Mouse (Mus musculus): ENCODE measurements around the gene Rtp3. TPM values are rescaled to one million over a fixed set of nuclear protein-coding genes. Genes with fewer than 3 reads are reported as not detected.

Rtp3 gene
- polyA plus RNA-seq (2016; fragmentation: Nextera tagmentation; extraction: Ambion mirVana): 0.14 TPM in 1 of 2 replicates, not detected in the other

GRCm38 (mm10) chr9:110990204-110990603, at the start of gene Rtp3:
Gene Rtp3, minus strand, starts transcription at chr9:110990583.
- H3K4me3 ChIP-seq: no peak within 1 kb of the TSS
- 74% methylated on average over 6 of the region's 6 CpGs for WGBS
- H3K27me3 ChIP-seq (ENCODE audit: insufficient read depth, poor library complexity, severe bottlenecking): no peaks in the 10 kb centered on the region
- no peak within 1 kb of the TSS for H3K27ac ChIP-seq
- 0 out of 2 replicates have a peak, but pooled peaks cover 3% of the 10 kb centered on the region for H3K9me3 ChIP-seq
- 0 out of 2 replicates have a peak, but pooled peaks cover 7% of the 10 kb centered on the region for H3K4me1 ChIP-seq (replicated peaks)
- no peaks in the 10 kb centered on the region for H3K36me3 ChIP-seq
- DNase-seq (ENCODE audit: low spot score): no peak

GRCm38 (mm10) chr9:111039966-111040365, 49.6 kb upstream of the Rtp3 start:
- no peaks in the 10 kb centered on the region for H3K36me3 ChIP-seq
- WGBS: 84% methylated on average over 4 of the region's 4 CpGs

GRCm38 (mm10) chr9:111033717-111034116, 43.3 kb upstream of the Rtp3 start:
- no peaks in the 10 kb centered on the region for H3K9me3 ChIP-seq
- no peaks in the 10 kb centered on the region for H3K36me3 ChIP-seq
- no peak for DNase-seq (ENCODE audit: low spot score)
- H3K4me3 ChIP-seq: no peak overlapping the region
- H3K27me3 ChIP-seq (ENCODE audit: insufficient read depth, poor library complexity, severe bottlenecking): no peaks in the 10 kb centered on the region
- no peak overlapping the region for H3K27ac ChIP-seq
- no peaks in the 10 kb centered on the region for H3K4me1 ChIP-seq (replicated peaks)
- 86% methylated on average over 4 of the region's 4 CpGs for WGBS

More at GRCm38 (mm10) chr9:111039966-111040365, 49.6 kb upstream of the Rtp3 start:
- Histone ChIP-seq H3K27ac (no peak overlapping the region), H3K9me3 (no peaks in the 10 kb centered on the region), H3K4me1 (replicated peaks) (no peaks in the 10 kb centered on the region), H3K4me3 (no peak overlapping the region), H3K27me3 (ENCODE audit: insufficient read depth, poor library complexity, severe bottlenecking) (no peaks in the 10 kb centered on the region)
- no peak for DNase-seq (ENCODE audit: low spot score)

- Histone ChIP-seq H3K9me3 (no peaks in the 10 kb centered on the region), H3K36me3 (no peaks in the 10 kb centered on the region), H3K4me1 (replicated peaks) (no peaks in the 10 kb centered on the region), H3K4me3 (no peak overlapping the region), H3K27ac (no peak overlapping the region), H3K27me3 (ENCODE audit: insufficient read depth, poor library complexity, severe bottlenecking) (no peaks in the 10 kb centered on the region)
- 89% methylated on average over 10 of the region's 10 CpGs for WGBS
- no peak for DNase-seq (ENCODE audit: low spot score)
Measured at GRCm38 (mm10) chr9:111026791-111027190, 36.4 kb upstream of the Rtp3 start.

DNA sequence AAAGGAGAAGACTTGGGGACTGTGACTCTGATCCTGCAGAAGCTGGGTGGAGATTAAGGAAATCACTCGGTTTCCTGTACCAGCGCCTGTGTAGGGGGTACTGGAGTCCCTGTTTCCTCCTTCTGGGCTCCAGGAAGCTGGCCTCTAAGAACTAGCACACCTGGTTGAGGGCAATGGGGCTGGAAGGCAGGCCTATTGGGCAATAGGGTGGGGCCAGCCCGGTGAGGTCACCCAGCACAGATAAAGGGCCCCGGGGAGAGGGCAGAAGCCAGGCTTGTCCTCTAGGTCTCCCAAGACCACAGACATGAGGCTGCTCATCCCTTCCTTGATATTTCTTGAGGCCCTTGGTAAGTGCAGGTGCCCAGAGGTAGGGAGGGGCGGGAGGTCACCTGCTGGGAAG, 28.6 kb upstream of the Rtp3 start, which contains the start of gene Ltf:
Gene Ltf (plus strand): TSS at position 250 of the 400 bp plus-strand sequence.
- Histone ChIP-seq H3K27me3 (ENCODE audit: insufficient read depth, poor library complexity, severe bottlenecking) (no peaks in the 10 kb centered on the region), H3K9me3 (no peaks in the 10 kb centered on the region), H3K4me1 (replicated peaks) (no peaks in the 10 kb centered on the region), H3K36me3 (no peaks in the 10 kb centered on the region), H3K27ac (no peak within 1 kb of the TSS), H3K4me3 (no peak within 1 kb of the TSS)
- 72% methylated on average over 5 of the region's 5 CpGs for WGBS
- no peak for DNase-seq (ENCODE audit: low spot score)

GRCm38 (mm10) chr9:111015658-111016057, 25.3 kb upstream of the Rtp3 start:
- H3K4me3 ChIP-seq: no peak overlapping the region
- H3K36me3 ChIP-seq: no peaks in the 10 kb centered on the region

GRCm38 (mm10) chr9:111012041-111012440, 21.7 kb upstream of the Rtp3 start:
- DNase-seq (ENCODE audit: low spot score): no peak
- Histone ChIP-seq H3K9me3 (no peaks in the 10 kb centered on the region), H3K36me3 (no peaks in the 10 kb centered on the region), H3K27me3 (ENCODE audit: insufficient read depth, poor library complexity, severe bottlenecking) (no peaks in the 10 kb centered on the region), H3K4me3 (no peak overlapping the region), H3K27ac (no peak overlapping the region), H3K4me1 (replicated peaks) (no peaks in the 10 kb centered on the region; the same call in 1 of the 2 replicates)
- 84% methylated on average over 3 of the region's 3 CpGs for WGBS

More at GRCm38 (mm10) chr9:111015658-111016057, 25.3 kb upstream of the Rtp3 start:
- Histone ChIP-seq H3K4me1 (replicated peaks) (no peaks in the 10 kb centered on the region; the same call in 1 of the 2 replicates), H3K27ac (no peak overlapping the region), H3K27me3 (ENCODE audit: insufficient read depth, poor library complexity, severe bottlenecking) (no peaks in the 10 kb centered on the region), H3K9me3 (no peaks in the 10 kb centered on the region)
- 81% methylated on average over 4 of the region's 4 CpGs for WGBS
- DNase-seq (ENCODE audit: low spot score): no peak

DNA sequence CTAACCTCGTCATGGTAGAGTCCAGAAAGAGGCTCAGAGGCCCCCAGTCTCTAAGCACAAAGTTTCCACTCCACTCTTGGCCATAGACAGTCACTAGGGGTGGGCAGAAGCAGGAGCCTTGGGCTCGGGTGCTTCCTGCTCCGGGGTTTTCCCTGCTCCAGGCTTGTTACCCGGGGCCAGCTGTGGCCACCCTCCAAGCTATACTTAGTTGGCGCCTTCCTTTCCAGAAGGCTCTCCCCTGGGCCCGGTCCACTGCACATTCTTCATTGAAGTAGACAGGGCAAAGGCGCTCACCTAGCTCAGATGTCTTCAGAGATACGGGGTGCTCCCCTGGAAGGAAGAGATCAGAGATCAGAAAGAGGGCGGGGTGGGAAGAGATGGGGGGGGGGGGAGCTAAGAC, 21.2 kb upstream of the Rtp3 start:
- WGBS: 85% methylated on average over 9 of the region's 9 CpGs
- Histone ChIP-seq H3K27me3 (ENCODE audit: insufficient read depth, poor library complexity, severe bottlenecking) (no peaks in the 10 kb centered on the region), H3K4me3 (no peak overlapping the region), H3K4me1 (replicated peaks) (no peaks in the 10 kb centered on the region; the same call in 1 of the 2 replicates), H3K9me3 (no peaks in the 10 kb centered on the region), H3K27ac (no peak overlapping the region), H3K36me3 (no peaks in the 10 kb centered on the region)
- no peak for DNase-seq (ENCODE audit: low spot score)

DNA sequence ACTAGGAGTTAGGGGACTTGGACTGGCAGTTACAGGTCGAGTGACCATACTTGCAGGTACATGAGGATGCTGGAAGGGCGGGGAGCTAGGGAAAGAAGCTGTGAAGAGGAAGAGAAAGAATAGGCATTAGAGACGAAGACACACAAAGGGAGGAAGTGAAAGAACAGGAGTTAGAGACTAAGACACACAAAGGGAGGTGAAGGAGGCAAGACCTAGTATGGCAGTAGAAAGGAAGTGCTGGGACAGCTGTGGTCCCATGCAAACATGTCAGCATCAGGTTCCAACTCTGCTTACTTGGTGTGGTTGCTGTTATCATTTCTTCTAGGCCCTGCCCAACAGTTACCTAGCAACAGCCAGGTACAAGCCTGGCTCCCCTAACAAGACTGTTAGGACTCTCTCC, 19.4 kb upstream of the Rtp3 start:
- no peaks in the 10 kb centered on the region for H3K27me3 ChIP-seq (ENCODE audit: insufficient read depth, poor library complexity, severe bottlenecking)
- 73% methylated on average over 3 of the region's 3 CpGs for WGBS
- no peak overlapping the region for H3K27ac ChIP-seq
- no peaks in the 10 kb centered on the region; the same call in 1 of the 2 replicates for H3K4me1 ChIP-seq (replicated peaks)
- no peak overlapping the region for H3K4me3 ChIP-seq
- H3K9me3 ChIP-seq: no peaks in the 10 kb centered on the region
- H3K36me3 ChIP-seq: no peaks in the 10 kb centered on the region
- no peak for DNase-seq (ENCODE audit: low spot score)

GRCm38 (mm10) chr9:111006544-111006943, 16.2 kb upstream of the Rtp3 start:
- H3K27ac ChIP-seq: no peak overlapping the region
- no peaks in the 10 kb centered on the region for H3K4me1 ChIP-seq (replicated peaks)
- no peaks in the 10 kb centered on the region for H3K9me3 ChIP-seq
- H3K36me3 ChIP-seq: no peaks in the 10 kb centered on the region
- DNase-seq (ENCODE audit: low spot score): no peak
- H3K27me3 ChIP-seq (ENCODE audit: insufficient read depth, poor library complexity, severe bottlenecking): no peaks in the 10 kb centered on the region
- H3K4me3 ChIP-seq: no peak overlapping the region
- 93% methylated on average over 2 of the region's 2 CpGs for WGBS

DNA sequence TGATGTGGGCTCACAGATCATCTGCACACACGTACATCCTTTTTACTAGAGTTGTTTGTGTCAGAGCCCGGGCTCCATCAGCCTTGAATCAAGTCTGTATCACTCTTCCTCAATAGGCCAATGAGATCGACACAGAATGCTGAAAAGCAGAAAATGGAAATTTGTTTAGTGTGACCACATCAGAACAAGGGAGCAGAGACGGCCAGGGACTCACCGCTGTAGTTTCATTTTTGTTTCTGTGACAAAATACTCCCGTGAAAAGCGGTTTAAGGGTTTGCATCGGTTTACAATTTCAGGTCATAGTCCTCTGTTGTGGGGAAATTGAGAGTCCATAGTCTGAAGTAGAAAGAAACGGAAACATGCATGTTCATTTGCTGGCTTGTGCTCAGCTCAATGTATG, 12.9 kb upstream of the Rtp3 start:
- H3K4me1 ChIP-seq (replicated peaks): peaks cover 13% of the 10 kb centered on the region; the same call in 1 of the 2 replicates
- H3K9me3 ChIP-seq: no peaks in the 10 kb centered on the region
- H3K36me3 ChIP-seq: no peaks in the 10 kb centered on the region
- no peak overlapping the region for H3K27ac ChIP-seq
- no peak overlapping the region for H3K4me3 ChIP-seq
- H3K27me3 ChIP-seq (ENCODE audit: insufficient read depth, poor library complexity, severe bottlenecking): no peaks in the 10 kb centered on the region
- WGBS: 93% methylated on average over 9 of the region's 9 CpGs
- DNase-seq (ENCODE audit: low spot score): no peak

- no peak overlapping the region for H3K27ac ChIP-seq
- no peaks in the 10 kb centered on the region for H3K9me3 ChIP-seq
- H3K4me3 ChIP-seq: no peak overlapping the region
- no peaks in the 10 kb centered on the region for H3K36me3 ChIP-seq
- H3K27me3 ChIP-seq (ENCODE audit: insufficient read depth, poor library complexity, severe bottlenecking): no peaks in the 10 kb centered on the region
- 74% methylated on average over 12 of the region's 12 CpGs for WGBS
- peaks cover 13% of the 10 kb centered on the region; the same call in 1 of the 2 replicates for H3K4me1 ChIP-seq (replicated peaks)
- no peak for DNase-seq (ENCODE audit: low spot score)
Measured at GRCm38 (mm10) chr9:111001621-111002020, 11.2 kb upstream of the Rtp3 start.

- H3K36me3 ChIP-seq: no peaks in the 10 kb centered on the region
- no peaks in the 10 kb centered on the region for H3K9me3 ChIP-seq
- no peak overlapping the region for H3K27ac ChIP-seq
- WGBS: 77% methylated on average over 10 of the region's 10 CpGs
- no peak overlapping the region for H3K4me3 ChIP-seq
- DNase-seq (ENCODE audit: low spot score): peak; percentile 8
- peaks cover 14% of the 10 kb centered on the region; the same call in 1 of the 2 replicates for H3K4me1 ChIP-seq (replicated peaks)
- H3K27me3 ChIP-seq (ENCODE audit: insufficient read depth, poor library complexity, severe bottlenecking): no peaks in the 10 kb centered on the region
Measured at GRCm38 (mm10) chr9:110999856-111000255, 9.5 kb upstream of the Rtp3 start.

DNA sequence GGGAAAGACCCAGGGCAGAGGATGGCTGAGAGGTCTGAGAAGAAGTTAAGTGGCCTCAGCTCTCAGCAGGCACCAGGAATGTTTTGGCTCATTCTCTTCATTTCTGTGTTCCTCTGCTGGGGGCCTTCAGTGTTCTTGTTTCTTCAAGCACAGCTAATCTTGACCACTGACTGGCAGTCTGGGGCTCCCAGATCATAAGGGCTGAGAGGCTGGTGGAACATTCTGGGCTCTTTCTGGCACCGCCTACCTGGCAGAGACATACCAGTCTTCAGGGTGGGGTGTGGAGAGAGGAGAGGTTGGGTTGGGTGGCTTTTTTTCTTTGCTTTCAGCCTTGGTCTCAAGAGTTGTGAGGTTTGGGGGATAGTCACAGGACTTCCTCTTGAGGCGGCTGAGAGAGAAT, 8.7 kb upstream of the Rtp3 start:
- WGBS: 92% methylated on average over 2 of the region's 2 CpGs
- no peak for DNase-seq (ENCODE audit: low spot score)

More for the DNA sequence above, 8.7 kb upstream of the Rtp3 start:
- Histone ChIP-seq H3K4me1 (replicated peaks) (peaks cover 16% of the 10 kb centered on the region; the same call in 1 of the 2 replicates), H3K27ac (peak overlapping the region; percentile 29; the same call in 1 of the 2 replicates), H3K4me3 (no peak overlapping the region), H3K27me3 (ENCODE audit: insufficient read depth, poor library complexity, severe bottlenecking) (no peaks in the 10 kb centered on the region), H3K9me3 (no peaks in the 10 kb centered on the region), H3K36me3 (no peaks in the 10 kb centered on the region)

All from hindbrain, embryonic 10.5 days (tissue).